14 mouse cellular contexts compared by ENCODE assay signal in the genomic region with DNA sequence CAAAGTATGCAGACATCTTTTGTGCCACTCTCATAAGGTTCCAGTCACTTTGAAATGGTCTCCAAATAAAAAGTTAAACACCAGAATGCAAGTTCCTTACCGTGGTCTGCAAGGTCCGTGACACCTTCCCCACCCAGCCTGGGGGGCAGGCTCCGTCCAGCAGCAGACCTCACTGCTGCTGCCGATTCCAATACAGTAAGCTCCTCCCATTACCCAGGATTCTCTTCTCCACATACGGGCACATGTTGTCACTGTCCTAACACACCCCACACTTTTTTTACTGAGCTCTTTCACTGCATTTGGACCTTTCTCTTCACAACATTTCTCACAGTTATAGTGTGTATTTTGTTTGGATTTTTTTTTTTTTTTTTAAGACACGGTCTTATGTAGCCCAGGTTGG.
"Had no signal": no experiment of that assay in that cellular context is flagged by ENCODE, and none has a peak within 500 bp of the region (broad histone marks: within the 10 kb centered on the region; RNA-seq: fewer than 3 reads in every experiment).

No protein-coding gene starts in this region.

- H3K27ac ChIP-seq: limb, embryonic 10.5 days; liver, embryonic 15.5 days; midbrain, embryonic 10.5 days; midbrain, embryonic 15.5 days; neural tube, embryonic 13.5 days had no signal

- H3K4me2 ChIP-seq: liver, embryonic 15.5 days; lung, embryonic 14.5 days; midbrain, embryonic 15.5 days; neural tube, embryonic 13.5 days had no signal

- H3K4me1 ChIP-seq: limb, embryonic 10.5 days; midbrain, embryonic 10.5 days; midbrain, embryonic 15.5 days; neural tube, embryonic 13.5 days had no signal

- H3K4me3 ChIP-seq: limb, embryonic 10.5 days; liver, embryonic 15.5 days; midbrain, embryonic 10.5 days; midbrain, embryonic 15.5 days; neural tube, embryonic 13.5 days had no signal

- DNase-seq: kidney, adult 8-10 months; kidney, postnatal 25 days; lung, embryonic 14.5 days; lung, postnatal 10 days; lung, postnatal 4 days; spleen, adult 18-20 months; thymus, adult 2 months; thymus, postnatal 25 days had no signal

- ATAC-seq: intestine, postnatal 0 days; midbrain, embryonic 15.5 days had no signal

- H3K9me3 ChIP-seq: limb, embryonic 10.5 days; liver, embryonic 15.5 days; midbrain, embryonic 10.5 days; midbrain, embryonic 15.5 days; neural tube, embryonic 13.5 days had no signal

- H3K9ac ChIP-seq: liver, embryonic 15.5 days; lung, embryonic 14.5 days; midbrain, embryonic 15.5 days; neural tube, embryonic 13.5 days had no signal

- H3K27me3 ChIP-seq: liver, embryonic 15.5 days; midbrain, embryonic 15.5 days; neural tube, embryonic 13.5 days had no signal

- H3K36me3 ChIP-seq: liver, embryonic 15.5 days had no signal
